Mouse (Mus musculus) adrenal gland, adult 2 months (tissue): Measurements from ENCODE around the gene Hdac2. TPM values are rescaled to one million over a fixed set of nuclear protein-coding genes. Genes with fewer than 3 reads are reported as not detected.

Experiments used
- polyA plus RNA-seq: library from polyadenylated mRNA; depleted of rRNA; stranded (reverse); fragments of >200 nt; gene quantifications from 2 replicates; pipeline ENCODE4 v1.2.3, GENCODE M21; 2012; rRNA removed
- total RNA-seq, 2 experiments: library from RNA; stranded (reverse); gene quantifications; 2 replicates each; pipeline ENCODE4 v1.2.3; 2021

The Hdac2 gene
- total and polyA plus RNA-seq, 3 experiments: 18.0 to 87.4 (median 84.0) TPM

Other genes with a start within 250 kb of the Hdac2 start
- 10 to 100 TPM; 39.4 to 50.3 TPM for gene Marcks, start 164.4 kb downstream of the Hdac2 start, total RNA-seq
- 18.2 and 35.6 TPM in 2 replicates for gene Marcks, start 164.4 kb downstream of the Hdac2 start, polyA plus RNA-seq